Mouse (Mus musculus) adrenal gland, adult (tissue): ENCODE data around the gene Hibadh.

ENCODE experiments used
- DNase-seq, 2 experiments: peaks; one replicate each; pipeline ENCODE4 v3.0.0; 2022 to 2023; ENCODE audit warnings: low spot score in 1 of 2; ENCODE audit not compliant: inconsistent age in 2 of 2

Gene Hibadh

DNA sequence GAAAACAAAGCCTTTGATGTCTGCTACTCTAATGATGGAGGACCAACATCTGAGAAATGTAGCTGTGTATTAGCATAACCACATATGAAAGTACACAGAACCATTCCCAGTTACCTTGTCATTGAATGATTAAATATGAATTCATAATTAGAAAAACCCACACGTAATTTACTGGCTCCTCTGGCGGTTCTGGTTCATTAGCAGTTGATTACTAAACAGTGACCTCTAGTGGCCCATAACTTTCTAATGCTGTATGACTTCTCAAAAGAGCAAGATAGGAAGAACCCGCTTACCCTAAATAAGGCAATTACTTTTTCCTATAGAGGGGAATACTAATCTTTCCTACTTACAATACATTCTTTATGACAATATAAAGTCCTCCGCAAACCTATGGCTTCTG lies 62.9 kb downstream of the Hibadh start:
- DNase-seq: peak in 1 of 2 experiments; percentile 84

DNA sequence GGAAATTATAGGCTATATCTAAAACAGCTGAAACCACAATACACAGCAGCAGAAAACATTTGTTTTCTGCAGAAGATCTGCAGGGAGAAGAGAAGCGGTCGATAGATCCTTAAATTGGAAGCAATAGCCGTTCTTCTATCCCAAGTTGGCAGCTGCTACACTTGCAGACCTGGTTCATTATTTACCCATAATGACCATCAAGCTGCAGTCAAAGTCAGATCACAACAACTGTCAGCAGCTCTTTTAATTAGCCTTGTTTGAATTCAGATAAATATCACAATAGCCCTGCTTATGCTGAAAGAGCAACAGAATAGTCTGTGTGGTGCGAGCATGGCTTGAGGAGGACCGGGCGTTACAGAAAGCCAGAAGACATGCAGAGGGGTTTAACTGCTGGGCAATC lies 71.5 kb downstream of the Hibadh start:
- DNase-seq: no peak

DNA sequence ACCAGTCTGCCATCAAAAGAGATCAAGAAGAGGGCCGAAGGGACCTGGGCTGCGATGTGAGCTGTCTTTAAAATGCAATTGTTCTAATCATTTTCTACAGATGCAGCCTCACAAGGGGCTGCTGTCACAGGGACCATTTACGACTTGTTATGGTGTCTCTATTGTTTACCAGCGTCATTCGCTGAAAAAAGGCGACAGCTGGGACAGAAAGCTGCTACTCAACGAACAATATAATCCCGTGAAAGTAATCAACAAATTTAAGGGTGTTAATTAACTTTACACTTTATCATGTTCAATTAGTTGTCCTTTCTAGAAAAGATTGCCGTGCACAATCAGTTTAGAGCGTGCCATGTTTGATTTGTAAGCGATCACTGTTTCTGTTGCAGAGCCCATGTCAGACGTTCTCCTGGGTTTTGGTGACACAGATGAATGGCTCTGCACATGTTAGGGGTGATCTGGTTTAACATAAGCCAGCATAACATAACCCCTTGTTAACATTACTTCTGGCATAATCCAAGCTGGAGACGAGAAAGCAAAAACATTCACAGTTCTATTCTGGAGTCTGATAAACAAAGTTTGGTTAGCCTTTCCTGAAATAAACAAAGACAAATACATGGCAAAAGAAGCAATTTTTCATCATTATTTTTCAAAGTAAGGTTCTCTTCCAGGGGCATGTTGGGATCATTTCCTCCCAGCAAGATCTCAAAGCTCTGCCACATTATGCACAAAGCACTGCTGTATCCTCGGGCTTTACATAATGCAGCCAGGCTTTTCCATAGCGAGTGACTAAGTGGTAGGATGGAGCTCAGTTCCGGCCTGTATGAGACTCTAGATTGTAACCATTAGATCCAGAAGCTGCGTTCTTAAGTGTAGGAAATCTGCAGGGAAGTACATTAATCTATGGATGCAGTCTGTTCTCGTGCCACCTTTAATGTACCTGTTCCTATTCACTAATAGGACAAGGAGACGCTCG lies 72.6 kb downstream of the Hibadh start:
- DNase-seq: no peak

DNA sequence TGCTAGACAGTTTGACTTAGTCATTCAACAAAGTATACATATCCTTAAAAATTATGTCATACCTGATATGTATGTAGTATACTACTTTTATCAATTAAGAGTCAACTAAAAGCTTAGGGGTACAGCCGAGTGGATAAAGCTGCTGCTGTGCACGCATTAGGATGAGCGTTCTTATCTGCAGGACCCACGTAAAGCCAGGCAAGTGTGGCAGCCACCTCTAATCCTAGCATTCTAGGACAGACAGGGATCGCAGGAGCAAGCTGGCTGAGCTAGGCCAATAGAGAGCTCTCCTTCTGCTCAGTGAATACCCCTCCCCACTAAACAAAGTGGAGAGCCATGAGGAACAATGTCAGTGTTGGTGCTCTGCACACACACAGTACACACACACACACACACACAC lies 75.0 kb downstream of the Hibadh start:
- no peak for DNase-seq

DNA sequence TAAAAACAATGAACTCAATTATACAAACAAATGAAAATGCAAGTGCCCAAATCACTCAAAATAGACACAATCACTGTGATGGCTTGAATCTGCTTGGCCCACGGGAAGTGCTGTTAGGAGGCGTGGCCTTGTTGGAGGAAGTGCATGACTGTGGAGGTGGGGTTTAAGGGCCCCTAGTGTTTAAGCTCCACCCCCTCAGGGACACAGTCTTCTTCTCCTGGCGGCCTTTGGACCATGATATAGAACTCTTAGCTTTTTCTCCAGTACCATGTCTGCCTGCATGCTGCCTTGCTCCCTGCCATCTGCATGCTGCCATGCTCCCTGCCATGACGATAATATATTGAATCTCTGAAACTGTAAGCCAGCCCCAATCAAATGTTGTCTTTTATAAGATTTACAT lies 77.2 kb downstream of the Hibadh start:
- no peak for DNase-seq

DNA sequence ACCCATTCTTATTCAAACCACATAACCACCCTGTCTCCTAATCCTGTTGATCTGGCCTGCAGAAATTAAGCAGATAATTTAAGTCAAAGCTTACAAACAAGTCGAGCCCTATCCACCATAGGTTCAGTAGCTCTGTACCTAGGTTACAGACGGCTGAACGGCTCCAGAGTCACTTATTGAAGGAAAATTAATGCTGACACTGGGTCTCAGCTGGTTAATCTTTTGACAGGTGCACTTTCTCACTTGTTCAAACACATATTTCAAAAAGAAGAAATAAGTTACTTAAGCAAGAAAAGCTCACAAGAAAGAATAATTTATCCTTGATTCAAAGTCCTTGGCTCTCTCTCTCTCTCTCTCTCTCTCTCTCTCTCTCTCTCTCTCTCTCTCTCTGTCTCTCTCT lies 81.1 kb downstream of the Hibadh start:
- DNase-seq: no peak

DNA sequence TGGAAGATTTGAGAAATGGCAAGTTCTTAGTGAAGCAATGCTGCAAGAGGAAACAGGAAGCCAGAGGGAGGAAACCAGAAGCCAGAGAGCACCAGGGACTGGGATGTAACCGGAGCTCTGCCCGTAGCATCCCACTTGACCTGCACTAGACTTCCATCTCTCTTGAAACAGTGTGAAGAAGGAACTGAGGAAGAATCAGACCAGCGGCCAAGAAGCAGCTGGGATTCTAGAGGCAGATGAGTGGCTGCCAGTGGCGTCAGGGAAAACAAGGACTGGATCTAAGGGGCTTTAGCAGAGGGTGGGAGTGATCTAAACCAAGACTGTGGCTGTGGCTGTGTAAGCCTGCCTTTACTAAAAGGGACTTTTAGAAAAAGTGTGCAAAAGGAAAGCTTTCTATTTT lies 95.8 kb downstream of the Hibadh start:
- no peak for DNase-seq

DNA sequence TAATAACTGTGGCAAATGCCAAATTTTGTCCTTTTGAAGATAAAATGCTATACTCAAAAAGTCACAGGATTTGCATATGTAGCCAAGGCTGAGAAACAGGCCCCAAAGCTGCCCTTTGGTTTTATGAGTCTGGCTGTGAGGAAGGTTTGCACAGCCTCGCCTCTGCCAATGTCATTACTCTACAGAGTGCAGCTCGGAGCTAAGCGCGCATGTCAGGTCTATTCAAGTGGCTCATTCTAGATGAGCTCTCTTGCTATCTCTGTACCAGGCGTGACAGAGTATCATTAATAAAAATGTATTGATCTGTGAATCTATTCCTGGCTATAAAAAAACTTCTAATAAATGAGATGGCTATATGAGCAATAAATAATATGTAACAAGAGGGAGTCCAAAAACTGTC lies 97.7 kb downstream of the Hibadh start:
- no peak for DNase-seq

DNA sequence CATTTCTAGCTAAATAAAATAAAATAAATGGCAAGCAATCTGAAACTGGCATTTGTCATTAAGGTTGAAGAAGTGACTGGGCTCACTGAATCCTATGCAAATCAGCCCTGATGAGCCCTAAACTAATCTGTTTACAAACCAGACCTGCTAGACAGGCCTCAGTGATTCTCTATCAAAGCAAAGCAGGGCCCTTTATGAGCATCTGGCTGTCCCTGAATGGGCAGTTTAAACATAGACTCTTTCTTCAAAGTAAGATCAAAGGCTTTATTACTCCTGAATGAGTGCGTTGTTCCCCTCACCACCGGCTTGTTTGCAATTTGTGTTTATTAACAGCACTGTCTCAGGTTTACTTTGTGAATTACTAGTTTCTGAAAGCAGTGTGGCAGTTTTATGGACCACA lies 100.3 kb downstream of the Hibadh start:
- no peak for DNase-seq

DNA sequence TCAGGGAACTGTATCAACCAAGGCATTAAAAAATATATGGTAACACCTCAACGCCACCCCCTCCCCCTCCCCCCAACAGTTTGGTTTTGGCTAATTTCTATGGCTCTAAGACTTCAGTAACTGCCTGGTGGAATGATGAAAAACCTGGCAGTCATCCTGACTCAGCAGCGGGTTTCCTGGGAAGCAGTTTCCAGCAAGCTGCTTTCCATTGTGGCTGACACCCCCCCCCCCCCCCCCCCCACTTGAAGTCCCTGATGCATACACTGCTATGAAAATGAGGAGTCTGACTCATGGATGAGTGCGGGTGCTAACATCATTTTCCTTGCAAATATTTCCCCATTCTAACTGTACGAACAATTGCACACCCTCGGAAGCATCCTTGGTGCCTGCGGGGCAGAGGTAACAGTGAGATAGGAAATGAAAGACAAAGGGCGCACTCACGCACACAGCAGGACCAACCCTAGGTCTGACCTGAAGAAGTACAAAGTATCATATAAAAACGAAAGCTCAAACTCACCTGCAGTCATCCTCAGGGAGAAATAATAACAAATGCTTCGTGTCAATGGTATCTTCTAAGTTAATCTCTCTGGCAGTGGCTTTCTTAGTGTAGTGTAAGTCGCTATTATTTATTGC lies 105.0 kb downstream of the Hibadh start:
- DNase-seq: no peak

DNA sequence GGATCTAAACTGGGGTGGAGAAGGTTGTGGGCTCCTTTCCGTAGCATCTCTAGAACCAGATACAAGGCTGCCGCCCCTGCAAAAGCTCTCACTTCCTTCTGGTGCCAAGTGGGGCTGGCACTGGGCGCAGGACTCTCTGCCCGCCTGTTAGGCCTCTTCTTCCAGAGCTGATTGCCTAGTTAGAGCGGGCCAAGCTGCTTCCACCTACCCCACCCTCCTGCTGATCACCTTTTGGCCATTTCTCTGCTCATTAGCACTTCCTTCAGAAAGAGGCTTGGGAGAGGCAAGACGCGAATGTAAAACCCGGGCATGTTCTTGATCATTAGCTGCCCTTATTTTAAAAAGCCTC lies 108.1 kb downstream of the Hibadh start:
- no peak for DNase-seq

DNA sequence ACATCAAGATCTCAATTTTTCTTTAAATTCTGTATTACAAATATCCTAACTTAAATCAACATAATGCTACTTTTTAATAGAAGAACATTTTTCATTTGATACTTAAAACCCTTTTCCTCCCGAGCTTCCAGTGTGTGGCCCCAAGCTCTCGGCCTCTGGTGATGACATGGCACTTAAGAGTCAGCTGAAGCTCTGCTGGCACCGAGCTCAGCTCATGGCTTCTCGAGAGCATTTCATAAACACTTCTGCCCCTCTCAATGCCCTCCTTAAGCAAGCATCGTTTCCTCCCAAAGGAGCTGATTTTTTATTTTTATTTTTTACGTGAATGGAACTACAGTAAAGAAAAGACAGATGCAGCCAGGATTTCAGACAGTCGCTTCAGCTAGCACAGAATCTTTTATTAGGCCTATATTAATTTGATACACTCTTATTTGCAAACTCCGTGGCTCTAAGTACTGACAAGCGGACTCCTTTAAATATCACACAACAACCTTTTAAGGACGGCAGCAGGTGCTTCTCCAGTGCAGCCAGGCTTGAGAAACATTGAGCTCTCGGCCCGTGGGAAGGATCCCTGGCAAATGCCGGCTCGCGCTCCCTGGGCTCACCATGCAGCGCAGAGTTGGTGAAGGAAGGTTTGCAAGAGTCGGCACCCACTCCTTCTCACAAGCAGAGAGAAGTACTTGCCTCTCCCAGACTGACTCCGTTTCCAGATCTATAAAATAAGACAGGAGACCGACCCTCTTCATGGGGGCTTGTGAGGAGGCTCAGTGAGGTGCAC lies 108.6 kb downstream of the Hibadh start:
- no peak for DNase-seq

DNA sequence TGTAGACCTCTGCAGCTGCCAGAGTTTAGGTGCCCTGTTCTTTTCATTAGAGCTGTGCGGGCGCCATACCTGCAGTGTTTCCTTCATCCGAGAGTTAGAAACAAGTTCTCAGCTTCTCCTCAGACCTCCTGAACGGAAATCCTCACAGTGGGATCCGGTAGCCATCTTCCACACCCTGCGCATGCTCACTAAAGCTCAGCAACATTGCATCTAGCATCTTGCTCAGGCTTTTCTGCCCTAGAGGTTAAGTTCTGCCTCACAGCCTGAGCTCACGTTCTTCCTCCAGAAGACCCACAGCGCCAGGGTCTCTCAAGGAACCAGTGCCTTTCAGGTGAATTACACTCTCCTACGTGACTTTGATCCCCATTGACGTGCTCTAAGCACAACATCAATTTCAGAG lies 109.3 kb downstream of the Hibadh start:
- no peak for DNase-seq

DNA sequence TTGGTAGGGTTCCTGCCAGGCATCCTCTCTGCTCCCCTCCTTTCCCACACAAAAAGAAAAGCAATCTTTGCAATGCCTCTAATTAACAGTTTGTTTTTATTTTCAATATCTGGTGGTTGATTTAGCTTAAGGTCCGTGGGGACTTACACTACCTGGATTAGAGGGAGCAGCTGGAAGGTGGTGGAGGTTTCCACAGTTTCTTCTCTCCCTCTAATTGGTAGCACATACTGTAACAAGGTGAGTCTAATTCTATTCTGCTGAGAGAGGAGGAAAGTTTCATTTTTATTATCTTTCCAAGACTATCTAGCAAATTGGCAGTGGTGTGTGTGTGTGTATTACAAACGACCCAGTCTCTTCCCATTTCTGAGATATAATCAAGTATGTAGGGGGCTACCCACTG lies 116.0 kb downstream of the Hibadh start:
- DNase-seq: no peak

DNA sequence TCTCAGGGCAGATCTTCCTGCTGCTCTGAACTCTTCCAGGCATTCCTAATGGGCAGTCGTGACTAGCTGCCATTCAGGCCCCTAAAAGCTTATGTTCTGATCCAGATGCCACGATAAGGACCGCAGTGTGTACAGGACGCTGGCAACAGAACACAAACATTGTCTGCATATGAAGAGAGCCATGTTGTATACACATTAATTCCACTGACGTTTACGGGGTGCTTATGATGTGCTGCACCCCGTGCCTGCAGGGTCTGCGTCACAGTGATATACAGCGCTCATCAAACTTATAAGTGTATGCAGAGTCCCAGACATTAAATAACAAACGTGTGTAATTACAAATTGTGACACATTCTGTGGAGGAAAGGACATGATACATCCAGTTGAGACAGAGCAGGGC lies 121.5 kb downstream of the Hibadh start:
- no peak for DNase-seq

DNA sequence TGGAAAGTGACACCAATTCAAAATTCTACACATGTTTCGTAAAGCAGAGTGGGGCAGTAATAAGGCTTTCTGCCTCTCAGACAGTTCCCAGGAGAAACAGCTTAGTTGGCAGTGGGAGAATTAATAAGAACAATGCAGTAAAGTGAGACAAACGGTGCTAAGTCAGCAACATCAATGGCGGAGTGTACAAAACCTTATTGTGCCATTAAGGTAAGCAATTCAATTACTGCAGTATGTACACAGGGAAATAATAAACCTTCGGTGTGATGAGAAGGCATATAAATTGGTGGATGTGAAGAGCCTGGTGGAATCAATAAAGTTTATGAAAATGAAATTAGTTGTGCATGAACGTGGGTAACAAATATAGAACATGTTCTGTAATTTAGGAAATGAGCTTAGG lies 122.9 kb downstream of the Hibadh start:
- no peak for DNase-seq

DNA sequence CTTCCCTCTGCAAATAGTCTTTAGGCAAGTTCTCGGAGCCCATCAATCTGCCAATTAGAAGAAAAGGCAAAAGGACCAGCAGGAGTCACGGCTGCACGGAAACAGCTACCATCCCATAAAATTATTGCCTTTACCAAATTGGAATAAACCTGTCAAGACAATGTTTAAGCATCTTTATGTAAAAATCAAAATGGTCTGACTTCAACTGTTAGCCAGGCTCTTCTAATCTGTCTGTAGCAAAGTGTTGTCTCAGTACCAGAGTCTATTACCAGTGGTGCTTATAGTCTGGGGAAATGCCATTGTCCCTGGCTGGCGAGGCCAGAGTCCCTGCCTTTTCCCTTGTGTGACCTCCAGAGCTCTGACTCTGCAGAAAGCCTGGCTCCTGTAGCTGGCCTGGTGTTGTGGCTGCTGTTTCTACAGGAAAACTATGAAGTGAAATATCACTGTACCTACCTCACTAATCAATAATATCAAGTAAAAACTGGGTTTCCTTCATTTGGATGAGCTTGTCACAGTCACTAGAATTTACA lies 126.2 kb downstream of the Hibadh start:
- DNase-seq: peak in 1 of 2 experiments; percentile 72

DNA sequence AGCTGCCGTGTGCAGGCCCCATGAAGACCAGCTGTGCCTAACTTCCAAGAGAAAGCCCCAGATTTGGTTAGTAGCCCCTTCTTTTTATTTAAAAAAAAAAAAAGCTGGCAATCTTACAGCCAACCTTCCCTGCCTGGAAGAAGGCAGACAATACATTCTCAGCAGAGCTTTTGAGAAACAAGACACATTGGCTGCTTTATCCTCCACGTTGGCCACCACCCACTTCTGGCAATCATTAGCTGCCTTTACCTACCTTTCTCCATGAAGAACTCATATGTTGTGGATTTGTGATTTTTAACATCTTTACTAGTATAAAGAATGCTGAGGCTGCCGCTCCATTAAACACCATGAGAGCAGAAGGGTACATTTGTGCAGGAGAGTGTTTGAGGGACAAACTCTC lies 131.4 kb downstream of the Hibadh start:
- DNase-seq: no peak

DNA sequence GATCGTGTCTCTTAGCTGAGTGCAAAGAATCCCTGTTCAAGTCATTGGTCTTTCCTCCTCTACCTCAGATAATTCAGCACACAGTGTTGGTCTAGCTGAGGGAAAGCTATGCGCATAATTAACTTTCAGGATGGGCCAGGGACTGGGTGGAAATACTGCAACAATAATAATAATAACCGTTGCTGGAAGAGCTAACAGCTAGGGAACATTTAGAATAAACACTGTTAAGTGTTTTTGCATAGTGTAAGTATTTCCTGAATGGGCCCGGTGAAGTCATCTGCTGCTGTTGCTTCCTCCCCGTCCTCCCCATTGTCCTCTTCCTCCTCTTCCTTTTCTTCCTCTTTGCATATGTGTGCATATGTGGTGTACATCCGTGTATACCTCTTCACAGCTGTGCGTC lies 132.2 kb downstream of the Hibadh start:
- DNase-seq: no peak

DNA sequence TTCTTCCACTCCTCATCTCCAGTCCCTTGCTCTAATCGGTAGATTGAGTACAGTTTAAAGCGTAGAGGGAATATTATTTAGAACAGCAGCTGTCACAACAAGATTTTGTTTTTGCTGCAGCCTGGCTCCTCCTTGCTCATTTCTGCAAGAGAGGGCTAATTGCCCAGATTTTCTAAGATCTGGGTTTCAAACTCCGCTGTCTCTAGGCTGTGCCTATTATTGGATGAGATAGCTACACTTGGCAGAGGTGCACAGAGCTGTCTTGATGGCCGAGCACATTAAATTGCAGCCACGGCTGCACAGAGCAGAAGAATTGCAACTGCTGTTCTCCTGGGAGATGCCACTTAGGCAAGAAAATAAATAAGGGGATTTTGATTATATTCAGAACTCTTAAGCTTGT lies 133.0 kb downstream of the Hibadh start:
- no peak for DNase-seq
